Mouse (Mus musculus): ENCODE measurements around the gene Fam71f1. TPM values are rescaled to one million over a fixed set of nuclear protein-coding genes. Genes with fewer than 3 reads are reported as not detected.
"Not testable (repeated sequence)": the region's sequence is repeated elsewhere in the genome, so short reads cannot be mapped to it uniquely, and the experiment has no call there.

The Fam71f1 gene
- total RNA-seq, 2 experiments from 2014 or later, result not detected

DNA sequence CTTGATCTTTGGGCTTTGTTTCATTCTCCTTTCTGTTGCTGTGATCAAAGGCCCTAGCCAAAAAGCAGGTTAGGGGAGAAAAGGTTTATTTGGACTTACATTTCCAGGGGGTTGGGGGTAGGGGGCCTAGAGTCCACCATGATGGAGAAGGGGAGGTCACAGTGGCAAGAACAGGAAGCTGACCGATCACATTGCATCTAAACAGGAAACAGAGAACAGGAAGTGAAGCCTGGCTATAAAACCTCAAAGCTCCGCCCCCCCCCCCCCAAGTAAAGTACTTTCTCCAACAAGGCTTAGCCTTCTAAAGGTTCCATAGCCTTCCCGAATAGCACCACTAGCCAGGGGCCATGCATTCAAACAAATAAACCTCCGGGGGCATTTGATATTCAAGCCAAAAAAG lies 3.8 kb downstream of the Fam71f1 start:
- no peak for DNase-seq (ENCODE audit: low spot score in 2 of 2)

GRCm38 (mm10) chr6:29326961-29327360 lies 8.0 kb downstream of the Fam71f1 start:
- DNase-seq (ENCODE audit: low spot score in 2 of 2), result no peak

- no peak for DNase-seq (ENCODE audit: low spot score in 2 of 2)
Observed at GRCm38 (mm10) chr6:29329514-29329913, 10.6 kb downstream of the Fam71f1 start.

GRCm38 (mm10) chr6:29346512-29346911 lies 27.6 kb downstream of the Fam71f1 start:
- not testable (repeated sequence) for DNase-seq (ENCODE audit: low spot score in 2 of 2)

GRCm38 (mm10) chr6:29347189-29347588 lies 28.2 kb downstream of the Fam71f1 start:
- DNase-seq (ENCODE audit: low spot score in 2 of 2), result no peak

DNA sequence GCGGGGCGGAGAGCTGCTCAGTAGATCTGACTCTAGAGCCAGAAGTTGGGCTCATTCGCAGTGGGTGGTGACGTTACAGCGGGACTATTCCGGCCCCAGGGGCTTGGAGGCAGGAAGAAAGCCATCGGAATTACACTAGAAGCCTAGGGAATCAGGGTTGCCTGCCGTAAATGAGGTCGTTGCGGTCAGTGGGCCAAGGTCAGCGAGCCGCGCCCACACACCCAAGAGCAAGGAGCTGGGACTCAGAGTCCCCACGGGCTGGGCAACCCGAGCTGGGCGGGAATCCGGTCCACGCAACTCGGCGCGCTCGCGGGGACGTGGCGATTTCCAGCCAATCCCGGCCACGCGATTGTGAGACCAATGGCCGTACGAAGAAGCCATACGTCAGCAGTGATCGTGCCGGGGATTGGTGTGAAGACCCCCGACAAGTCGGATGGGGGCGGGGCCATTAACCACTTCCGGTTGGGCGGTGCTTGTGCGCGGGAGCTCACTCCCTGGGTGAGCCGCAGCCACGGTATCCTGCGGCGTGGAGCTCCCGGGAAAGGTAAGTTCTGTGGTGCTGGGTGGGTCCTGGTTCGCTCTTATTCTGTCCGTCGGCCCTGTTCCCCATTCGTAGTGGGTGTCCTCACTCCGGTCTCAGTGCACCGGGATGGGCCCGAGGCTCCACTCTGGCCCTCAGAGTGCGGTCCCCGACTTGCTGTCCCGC lies 28.9 kb downstream of the Fam71f1 start, which contains the start of gene Calu:
Gene Calu, plus strand, starts transcription at position 405 of the 706 bp plus-strand sequence.
- DNase-seq (ENCODE audit: low spot score in 2 of 2), result peak; percentile 99 to 100

GRCm38 (mm10) chr6:29348371-29348724 lies 29.4 kb downstream of the Fam71f1 start:
- DNase-seq (ENCODE audit: low spot score in 2 of 2), result no peak

- DNase-seq (ENCODE audit: low spot score in 2 of 2), result no peak
Observed at GRCm38 (mm10) chr6:29351613-29352012, 32.7 kb downstream of the Fam71f1 start.

GRCm38 (mm10) chr6:29352816-29353215 lies 33.9 kb downstream of the Fam71f1 start:
- no peak for DNase-seq (ENCODE audit: low spot score in 2 of 2)

- no peak for DNase-seq (ENCODE audit: low spot score in 2 of 2)
Observed at GRCm38 (mm10) chr6:29359386-29359785, 40.4 kb downstream of the Fam71f1 start.

- no peak for DNase-seq (ENCODE audit: low spot score in 2 of 2)
Observed at GRCm38 (mm10) chr6:29360211-29360610, 41.3 kb downstream of the Fam71f1 start.

DNA sequence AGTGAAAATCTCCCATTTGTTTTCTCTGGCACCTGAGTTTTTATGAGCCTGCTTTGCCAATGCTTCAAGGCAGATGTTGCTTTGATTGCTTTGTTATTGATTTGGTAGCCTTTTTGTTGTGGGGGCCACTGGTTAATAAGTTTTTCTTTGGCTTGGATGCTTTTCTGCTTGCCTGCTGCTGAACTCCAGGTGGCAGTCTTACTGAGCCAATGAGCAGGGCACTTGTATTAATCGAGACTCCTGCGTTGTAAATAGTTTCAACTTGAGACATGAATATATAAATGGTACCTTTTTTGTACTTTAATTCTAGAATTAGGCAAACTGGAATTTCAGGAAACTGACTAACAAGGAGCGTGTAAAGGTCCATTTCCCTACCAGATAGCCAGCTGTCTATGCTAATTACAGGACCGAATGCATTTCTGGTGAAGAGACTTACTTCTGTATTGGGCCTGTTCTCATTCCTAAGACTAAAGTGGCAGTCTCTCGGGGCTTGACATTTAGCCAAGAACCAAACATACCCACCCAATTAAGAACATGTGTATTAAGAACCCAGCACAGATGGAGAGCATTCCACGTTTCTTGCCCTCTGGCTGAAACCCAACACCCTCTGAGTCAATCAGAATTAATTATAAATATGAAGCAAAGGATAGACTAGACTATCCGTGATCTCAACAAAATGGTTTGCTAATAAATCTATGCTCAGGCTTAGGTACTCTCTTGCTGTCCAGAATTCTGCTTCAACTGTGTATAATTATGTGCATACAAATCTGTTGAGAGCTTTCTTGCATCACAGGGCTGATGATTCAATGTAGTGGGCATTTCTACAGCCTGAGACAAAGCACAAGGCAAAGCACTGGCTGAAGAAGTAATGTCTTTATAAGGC lies 43.5 kb downstream of the Fam71f1 start:
- no peak for DNase-seq (ENCODE audit: low spot score in 2 of 2)

DNA sequence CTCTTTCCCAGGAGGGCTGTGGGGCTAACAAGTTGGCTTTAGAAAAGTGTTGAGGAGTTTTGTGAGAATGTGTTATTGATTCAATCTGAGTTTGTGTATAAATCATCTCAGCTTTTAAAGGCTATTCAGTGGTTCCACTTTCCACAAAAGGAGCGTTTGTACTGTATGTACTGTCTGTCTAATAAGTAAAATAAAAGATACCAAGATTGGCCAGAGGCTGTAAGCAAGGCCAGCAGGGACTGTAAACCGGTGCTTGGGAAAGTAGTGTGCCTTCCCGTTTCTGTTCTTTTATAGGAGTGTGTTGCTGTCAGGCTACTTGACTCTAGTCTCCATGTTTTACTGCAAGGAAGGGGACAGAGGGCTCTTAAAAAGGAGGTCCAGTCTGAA lies 44.2 kb downstream of the Fam71f1 start:
- DNase-seq (ENCODE audit: low spot score in 2 of 2), result no peak

DNA sequence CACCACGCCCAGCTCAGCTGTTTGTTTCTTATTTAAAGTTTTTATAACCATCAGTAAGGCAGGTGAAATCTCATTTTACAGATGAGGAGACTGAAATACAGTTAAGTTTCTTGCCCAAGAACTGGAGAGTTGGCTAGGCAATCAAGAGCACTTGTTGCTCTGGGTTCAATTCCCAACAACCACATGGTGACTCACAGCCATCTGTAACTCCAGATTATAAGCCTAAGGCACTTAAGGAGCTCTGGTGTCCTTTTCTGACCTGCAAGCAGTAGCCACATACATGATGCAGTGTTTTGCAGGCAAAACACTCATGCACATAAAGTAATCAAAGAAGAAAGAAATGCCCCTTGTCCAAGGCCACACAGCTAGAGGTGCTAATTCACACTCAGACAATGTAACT lies 46.3 kb downstream of the Fam71f1 start:
- no peak for DNase-seq (ENCODE audit: low spot score in 2 of 2)

DNA sequence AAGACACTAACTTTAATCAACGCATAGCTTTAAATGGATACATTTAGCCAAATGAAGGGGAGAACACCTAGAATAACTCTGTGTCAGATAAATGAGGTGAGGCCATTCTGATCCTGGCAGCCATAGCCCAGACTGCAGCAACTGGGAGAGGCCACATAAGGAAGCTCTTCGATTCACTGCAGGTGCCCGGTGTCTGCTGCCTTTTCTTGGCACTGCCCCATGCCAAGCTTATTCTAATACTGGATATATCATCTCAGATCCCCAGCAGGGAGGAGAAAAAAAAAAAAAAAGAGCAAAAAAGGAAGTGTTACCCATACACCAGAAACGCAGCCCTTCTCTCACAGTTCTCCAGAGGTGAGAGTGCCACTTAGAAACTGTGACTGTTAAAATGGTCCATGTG lies 58.4 kb downstream of the Fam71f1 start:
- no peak for DNase-seq (ENCODE audit: low spot score in 2 of 2)

- no peak for DNase-seq (ENCODE audit: low spot score in 2 of 2)
Observed at GRCm38 (mm10) chr6:29378678-29379077, 59.7 kb downstream of the Fam71f1 start.

DNA sequence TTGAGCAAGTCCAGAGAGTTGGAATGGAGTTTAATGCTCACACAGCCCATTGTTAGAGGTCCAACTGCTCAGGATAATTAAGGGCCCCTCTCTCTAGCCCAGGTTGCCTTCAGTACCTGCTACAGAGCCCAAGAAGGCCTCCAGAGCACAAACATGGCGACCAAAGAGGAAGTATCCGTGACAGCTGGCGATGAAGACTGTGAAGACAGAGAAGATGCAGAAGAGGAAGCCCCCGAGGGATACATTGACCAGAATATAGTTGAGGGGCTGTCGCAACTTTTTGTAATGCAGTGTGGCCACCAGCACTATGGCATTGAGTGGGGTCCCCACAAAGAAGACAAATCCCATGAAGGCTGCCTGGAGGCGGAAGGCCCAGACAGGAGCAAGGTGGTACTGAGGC lies 61.0 kb downstream of the Fam71f1 start:
- DNase-seq (ENCODE audit: low spot score in 2 of 2), result no peak

- no peak for DNase-seq (ENCODE audit: low spot score in 2 of 2)
Observed at GRCm38 (mm10) chr6:29382442-29382841, 63.5 kb downstream of the Fam71f1 start.
